Mouse (Mus musculus): ENCODE measurements at regions not wholly inside any gene's neighbourhood (a gene's known extent, or its start where the extent isn't known, plus 50 kb on each side); places are given as distances from the start of the nearest gene placed in this dataset.
A peak's percentile ranks its signal among the peaks of the same experiment; 100 is the strongest.

DNA sequence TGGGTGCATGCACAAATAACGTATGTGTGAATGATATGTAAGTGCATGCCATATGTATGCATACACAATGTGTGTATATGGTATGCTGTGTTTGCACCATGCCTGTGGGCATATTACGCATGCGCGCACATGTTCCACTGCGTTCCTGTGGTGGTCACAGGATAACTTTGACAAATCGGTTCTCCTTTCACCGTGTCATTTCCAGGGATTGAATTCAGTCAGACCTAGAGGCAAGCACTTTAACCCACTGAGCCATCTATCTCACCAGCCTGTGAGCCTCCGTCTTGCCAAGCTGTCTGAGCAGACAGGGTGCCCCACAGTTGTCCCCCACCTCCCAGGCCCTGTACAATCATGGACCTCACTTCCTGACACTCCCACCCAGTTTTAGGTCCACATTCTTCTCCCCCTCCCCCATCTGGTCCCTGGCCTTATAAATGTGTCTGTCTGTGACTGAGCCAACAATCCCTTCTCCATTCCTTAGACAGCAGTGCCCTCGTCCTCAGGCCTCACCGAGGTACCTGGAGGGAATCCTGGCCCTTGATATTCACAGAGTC is 81.8 kb upstream of the Ptpn1 start:
- DNase-seq (ENCODE audit: extremely low spot score in 1 of 2, low spot score in 2 of 2): no peak
- intact Hi-C loops (cut with DNase I): no loop called here

DNA sequence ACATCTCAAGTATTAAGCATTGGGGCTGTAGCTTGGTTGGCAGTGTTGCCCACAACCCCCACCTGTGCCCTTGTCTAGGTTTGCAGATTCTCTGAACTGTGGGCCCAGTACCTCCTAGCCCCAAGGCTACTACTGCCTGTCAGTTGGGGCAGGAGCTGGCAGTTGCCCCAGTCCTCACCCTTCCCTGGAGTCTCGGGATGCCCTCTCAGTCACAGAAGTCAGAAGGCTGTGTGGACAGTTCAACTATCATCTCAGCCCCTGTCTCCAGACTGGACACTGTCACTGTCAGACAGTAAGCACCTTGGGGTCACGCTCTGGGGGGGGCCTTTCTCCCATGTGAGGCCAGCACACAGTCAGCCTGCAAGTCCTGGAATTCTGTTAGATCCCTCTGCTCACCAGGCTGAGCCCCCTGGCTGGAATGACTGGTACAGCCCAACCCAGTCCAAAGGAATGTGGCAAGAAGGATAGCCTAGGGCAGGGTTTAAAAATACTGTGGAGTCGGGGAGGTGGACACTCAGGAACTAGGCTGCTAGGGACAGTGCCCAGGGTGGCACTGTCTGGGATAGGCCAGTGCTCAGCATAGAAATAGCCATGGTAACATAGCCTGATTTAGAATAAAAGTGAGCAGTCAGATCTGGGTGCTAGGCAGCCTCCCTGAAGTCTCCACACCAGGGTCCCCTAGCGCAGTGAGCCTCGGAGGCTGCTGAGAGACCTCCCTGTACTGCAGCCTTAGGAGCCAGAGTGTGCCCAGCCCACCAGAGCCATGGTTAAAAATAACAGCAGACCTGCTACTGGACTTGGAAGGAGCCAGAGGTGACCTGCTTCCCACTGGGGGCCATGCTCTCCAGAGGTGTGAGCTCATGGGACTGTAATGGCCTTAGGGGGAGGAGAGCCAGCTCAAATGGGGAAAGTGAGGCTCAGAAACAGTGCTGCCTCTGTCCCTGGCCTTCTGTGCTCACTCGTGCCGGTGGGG is 83.1 kb upstream of the Ptpn1 start:
- intact Hi-C loops (cut with DNase I): no loop called here
- DNase-seq (ENCODE audit: extremely low spot score in 1 of 2, low spot score in 2 of 2): no peak

DNA sequence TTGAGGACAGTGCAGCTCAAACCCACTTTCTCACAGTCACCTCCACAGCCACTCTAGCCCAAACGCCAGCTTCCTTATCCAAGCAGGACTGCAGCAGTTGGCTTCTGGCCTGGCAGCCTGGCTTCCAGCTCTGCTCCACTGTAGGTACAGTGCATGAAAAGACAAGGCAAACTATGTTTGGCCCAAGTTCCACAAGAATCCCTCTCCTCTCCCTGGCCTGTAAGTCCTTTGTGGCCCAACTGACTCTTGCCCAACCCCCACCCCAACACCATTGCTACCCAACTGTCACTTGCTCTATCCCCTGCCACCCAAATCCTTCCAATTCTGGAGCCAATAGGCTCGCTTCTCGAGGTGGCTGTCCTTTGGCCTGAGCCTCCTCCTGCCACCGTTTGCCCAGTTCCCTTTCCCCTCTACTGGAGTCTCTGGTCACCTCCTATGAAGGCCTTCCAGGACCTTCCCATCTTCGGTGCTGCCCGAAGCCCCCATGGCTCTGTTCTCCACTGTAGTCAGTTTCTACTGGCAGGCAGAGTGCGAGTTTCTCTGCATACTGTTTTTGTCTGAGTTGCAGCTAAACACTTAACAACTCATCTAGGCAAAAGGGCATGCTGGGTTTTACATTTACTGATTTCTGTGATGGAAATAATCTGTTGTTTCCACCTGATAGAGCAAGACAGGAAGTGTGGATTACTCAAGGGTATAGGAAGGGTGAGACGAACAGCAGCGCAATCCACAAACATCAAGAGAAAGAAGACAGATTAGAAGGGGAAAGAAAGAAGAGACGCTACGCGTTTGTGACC is 84.4 kb upstream of the Ptpn1 start:
- DNase-seq (ENCODE audit: extremely low spot score in 1 of 2, low spot score in 2 of 2): no peak
- intact Hi-C loops (cut with DNase I): no loop called here

- intact Hi-C loops (cut with DNase I): no loop called here
- no peak for DNase-seq (ENCODE audit: extremely low spot score in 1 of 2, low spot score in 2 of 2)
Observed at GRCm38 (mm10) chr2:167845370-167845769, 86.5 kb upstream of the Ptpn1 start.

DNA sequence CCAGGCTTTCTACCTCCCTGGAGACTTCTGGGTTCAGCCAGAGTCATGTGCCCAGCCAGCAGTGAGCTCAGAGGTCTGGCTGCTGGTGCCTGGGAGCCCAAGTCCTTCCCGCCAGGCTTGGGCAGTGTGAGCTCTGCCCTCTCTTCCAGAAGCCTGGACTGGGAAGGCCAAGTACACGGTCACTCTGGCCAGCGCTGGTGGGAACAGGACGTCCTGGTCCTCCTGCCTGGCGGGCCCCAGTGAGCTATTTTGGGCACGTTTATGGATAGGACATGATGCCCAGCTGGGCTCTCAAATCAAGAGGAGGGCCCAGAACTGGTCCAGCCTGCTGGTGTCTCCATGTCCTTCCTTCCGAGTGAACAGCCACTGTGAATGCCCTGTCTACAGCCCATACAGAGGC is 87.3 kb upstream of the Ptpn1 start:
- no peak for DNase-seq (ENCODE audit: extremely low spot score in 1 of 2, low spot score in 2 of 2)
- intact Hi-C loops (cut with DNase I): no loop called here

DNA sequence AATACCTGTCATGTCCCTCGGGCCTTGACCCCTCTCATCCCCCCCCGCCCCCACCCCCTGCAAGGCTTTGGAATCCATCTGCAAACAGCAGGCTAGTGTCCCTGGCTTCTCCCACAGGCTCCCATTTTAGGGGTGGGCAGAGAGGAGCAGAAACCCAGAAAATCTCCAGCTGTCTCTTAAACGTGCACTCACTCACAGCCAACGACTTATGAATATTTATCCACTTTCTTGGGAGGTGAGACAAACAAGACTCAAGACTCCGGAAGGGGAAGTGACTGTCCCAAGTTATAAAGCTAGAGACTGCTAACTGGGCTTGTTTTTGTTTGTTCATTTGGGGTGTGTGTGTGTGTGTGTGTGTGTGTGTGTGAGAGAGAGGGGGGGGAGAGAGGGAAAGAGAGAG is 87.9 kb upstream of the Ptpn1 start:
- DNase-seq (ENCODE audit: extremely low spot score in 1 of 2, low spot score in 2 of 2): peak in 1 of 2 experiments; percentile 18
- intact Hi-C loops (cut with DNase I): no loop called here

- intact Hi-C loops (cut with DNase I): no loop called here
- DNase-seq (ENCODE audit: extremely low spot score in 1 of 2, low spot score in 2 of 2): no peak
Observed at GRCm38 (mm10) chr2:167842993-167843392, 88.9 kb upstream of the Ptpn1 start.

DNA sequence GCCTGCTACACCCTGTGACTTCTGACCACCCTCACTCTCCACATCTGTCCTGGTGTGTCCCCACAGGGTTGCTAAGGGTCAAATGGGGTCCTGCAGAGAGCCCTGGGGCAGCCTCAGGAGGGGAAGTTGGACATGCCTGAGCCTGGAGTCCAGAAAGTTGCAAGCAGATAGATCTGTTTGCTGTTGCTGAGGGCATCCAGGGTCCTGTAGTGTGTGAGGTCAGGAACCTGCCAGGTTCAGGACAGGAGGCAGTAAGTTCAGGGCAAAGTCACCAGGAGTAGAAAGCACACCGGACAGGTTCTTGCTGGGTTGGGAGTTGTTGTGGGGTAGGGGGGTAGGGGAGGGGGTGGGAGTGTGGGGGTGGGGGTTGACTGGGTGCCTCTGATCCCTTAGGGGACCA is 89.4 kb upstream of the Ptpn1 start:
- no peak for DNase-seq (ENCODE audit: extremely low spot score in 1 of 2, low spot score in 2 of 2)
- intact Hi-C loops (cut with DNase I): no loop called here

DNA sequence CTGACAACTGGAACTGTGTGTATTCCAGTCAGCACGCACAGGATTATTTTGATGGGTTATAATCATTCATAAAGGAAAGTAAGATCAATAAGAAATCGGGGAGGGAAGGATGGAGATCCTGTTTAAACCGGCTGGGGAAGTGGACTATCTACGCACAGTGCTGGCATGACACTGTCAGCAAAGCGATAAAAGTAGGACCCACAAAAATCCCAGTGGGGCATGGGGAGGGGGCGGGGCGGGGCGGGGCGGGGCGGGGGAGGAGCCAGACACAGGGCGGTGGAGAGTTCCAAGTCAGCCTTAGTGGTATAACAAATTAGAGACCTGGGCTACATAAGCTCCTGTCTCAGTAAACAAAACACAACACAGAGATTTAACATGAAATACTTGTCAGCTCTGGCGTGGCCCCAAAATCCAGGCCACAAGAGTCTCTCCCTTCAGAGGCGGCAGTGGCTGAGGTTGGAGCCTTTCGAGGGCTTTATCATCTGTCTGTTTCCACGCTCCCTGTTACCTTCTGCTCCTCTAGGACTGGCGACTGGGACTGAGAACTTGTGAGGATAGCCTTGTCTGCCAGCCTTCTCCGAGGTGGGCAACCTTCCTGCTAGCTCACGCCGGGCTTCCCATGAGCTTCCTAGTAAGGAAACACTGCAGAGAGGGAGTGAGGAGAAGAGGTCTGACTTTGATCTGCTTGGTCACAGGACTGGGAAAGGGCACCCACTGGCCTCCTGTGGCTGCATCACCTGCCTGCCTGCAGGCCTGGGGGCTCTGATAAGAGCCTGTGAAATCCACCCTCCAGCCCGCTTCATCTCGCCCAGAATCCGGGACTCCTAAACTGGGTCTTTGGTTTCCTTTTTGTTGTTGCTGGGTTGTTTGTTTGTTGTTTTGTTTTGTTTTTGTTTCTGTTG is 90.3 kb upstream of the Ptpn1 start:
- DNase-seq (ENCODE audit: extremely low spot score in 1 of 2, low spot score in 2 of 2): no peak
- intact Hi-C loops (cut with DNase I): no loop called here

DNA sequence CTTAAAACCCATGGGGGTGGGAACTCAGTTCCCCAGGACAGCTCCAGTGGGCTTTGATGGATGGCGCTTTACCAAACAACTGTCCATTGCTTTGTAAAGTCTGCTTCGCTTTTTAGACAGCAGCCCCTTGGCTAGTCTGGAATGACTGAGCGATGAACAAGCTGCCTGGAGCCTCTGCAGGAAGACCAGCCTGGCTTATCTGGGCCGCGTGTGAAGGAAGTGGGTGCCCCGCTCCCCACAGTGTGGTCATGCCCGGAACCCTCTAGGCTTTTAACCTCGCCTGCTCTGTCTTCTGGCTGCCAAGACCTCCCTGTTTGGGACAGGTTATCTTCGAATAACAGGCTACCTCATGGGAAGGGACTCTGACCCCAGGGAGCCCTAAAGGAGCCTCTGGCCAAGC is 91.5 kb upstream of the Ptpn1 start:
- no peak for DNase-seq (ENCODE audit: extremely low spot score in 1 of 2, low spot score in 2 of 2)
- intact Hi-C loops (cut with DNase I): no loop called here

GRCm38 (mm10) chr2:167839324-167839981 is 92.4 kb upstream of the Ptpn1 start:
- no peak for DNase-seq (ENCODE audit: extremely low spot score in 1 of 2, low spot score in 2 of 2)
- intact Hi-C loops (cut with DNase I): no loop called here

DNA sequence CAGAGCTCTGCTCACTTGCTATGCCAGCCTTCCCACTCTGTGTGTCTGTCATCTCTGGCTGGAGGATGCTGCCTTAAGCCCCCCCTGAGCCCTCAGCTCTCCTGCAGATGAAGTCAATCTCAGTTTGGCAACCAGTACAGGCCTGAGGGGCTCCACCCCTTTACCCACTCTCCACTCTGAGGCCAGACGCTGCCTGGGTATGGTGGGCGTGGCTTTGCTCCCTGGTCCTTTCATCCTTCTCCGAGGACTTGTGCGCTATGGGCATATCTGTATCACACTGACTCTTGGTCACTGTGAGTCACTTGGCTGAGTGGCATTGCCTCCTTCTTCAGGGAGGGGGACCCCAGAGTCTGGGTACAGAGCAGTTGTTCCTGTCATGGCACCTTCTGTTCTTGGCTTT is 94.3 kb upstream of the Ptpn1 start:
- intact Hi-C loops (cut with DNase I): no loop called here
- no peak for DNase-seq (ENCODE audit: extremely low spot score in 1 of 2, low spot score in 2 of 2)

DNA sequence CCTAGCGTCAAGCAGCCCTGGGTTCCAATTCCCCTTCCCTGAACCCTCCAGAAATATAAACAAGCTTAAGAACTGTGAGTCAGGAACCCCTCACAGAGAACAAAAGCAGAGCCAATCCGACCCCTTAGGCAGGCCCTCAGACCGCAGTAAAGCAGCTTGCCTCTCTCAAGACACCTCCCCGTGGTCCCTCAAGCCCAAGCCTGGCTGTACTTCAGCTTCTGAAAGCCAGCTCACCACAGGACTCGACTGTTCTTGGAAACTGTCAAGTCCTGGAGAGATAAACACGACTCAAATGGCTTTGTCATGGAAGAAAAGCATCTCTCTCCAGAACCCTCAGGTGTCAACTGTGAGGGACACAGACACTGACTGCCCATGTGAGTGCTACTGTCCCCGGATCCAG is 95.2 kb upstream of the Ptpn1 start:
- DNase-seq (ENCODE audit: extremely low spot score in 1 of 2, low spot score in 2 of 2): no peak
- intact Hi-C loops (cut with DNase I): no loop called here

- intact Hi-C loops (cut with DNase I): no loop called here
- no peak for DNase-seq (ENCODE audit: extremely low spot score in 1 of 2, low spot score in 2 of 2)
Observed at GRCm38 (mm10) chr2:167834605-167835004, 97.3 kb upstream of the Ptpn1 start.

DNA sequence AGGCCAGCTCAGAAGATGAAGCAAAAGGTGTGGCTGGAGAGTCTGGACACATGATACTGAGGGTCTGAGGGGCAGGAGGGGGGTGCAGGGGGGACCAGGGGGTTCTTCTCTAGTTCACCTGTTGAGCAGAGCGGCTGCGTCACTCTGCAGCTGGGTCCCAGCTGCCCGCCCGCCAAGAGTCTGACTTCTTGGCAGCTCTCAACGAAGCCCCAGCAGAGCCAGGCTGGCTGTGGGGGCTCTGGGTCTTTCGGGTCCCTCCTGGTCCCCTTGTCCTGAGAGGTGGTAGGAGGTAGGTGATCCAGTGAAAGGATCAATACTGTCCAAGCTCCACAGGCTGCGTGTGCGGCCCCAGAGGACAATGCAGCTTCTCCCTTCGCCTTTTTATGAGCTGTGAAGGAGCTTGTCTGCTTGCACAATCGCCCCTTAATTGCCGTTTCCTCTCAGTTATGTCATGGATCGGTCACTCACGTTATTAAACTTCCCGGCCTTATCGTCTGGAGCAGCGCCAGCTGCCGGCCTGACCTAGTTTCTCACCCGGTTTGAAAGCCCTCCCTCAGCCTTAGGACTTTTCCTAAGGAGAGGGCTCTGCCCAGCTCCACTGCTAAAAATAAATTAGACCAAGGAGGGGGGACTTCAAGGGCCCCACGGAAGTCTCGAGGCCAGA is 98.4 kb upstream of the Ptpn1 start:
- intact Hi-C loops (cut with DNase I): no loop called here
- DNase-seq (ENCODE audit: extremely low spot score in 1 of 2, low spot score in 2 of 2): peak in 1 of 2 experiments; percentile 78

GRCm38 (mm10) chr2:167831076-167832039 is 100.5 kb upstream of the Ptpn1 start:
- intact Hi-C loops (cut with DNase I): no loop called here
- no peak for DNase-seq (ENCODE audit: extremely low spot score in 1 of 2, low spot score in 2 of 2)

- peak in 1 of 2 experiments; percentile 50 for DNase-seq (ENCODE audit: extremely low spot score in 1 of 2, low spot score in 2 of 2)
- intact Hi-C loops (cut with DNase I): no loop called here
Observed at GRCm38 (mm10) chr2:167828258-167828657, 103.6 kb upstream of the Ptpn1 start.
